ENCODE assay signal across 19 mouse cellular contexts in the genomic region with DNA sequence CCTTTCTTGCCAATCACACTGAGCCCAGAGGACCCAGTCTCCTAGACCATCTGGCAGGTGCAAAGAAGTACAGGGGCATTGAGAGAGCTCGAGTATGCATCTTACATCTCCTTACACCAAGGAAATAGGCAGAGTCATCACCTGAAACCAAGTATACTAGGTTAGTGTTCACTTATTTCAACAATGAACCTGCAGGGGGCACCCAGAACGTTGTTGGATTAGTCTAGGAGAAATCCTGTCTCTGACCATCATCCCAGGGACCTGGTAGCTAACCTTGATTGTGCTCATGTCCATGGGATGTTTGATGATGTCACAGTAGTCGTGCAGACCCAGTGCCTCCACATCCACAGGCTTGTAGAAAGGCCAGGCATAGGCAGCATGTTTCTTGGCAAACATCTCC. TPM values are rescaled to one million over a fixed set of nuclear protein-coding genes. Genes with fewer than 3 reads are reported as not detected.
DNase-seq lines count a peak whose midpoint lies in the region; ATAC-seq and TF ChIP-seq lines count a peak whose summit lies in the region.
"Had no signal": no experiment of that assay in that cellular context is flagged by ENCODE, and none has a peak within 500 bp of the region (broad histone marks: within the 10 kb centered on the region; RNA-seq: fewer than 3 reads in every experiment).

No protein-coding gene starts in this region.

- H3K36me3 ChIP-seq in forebrain, embryonic 14.5 days (ENCODE audit: control insufficient read depth, insufficient read depth, low read length), result peaks cover 92% of the 10 kb centered on the region
- peaks cover 93% of the 10 kb centered on the region for H3K36me3 ChIP-seq in forebrain, embryonic 12.5 days (replicated peaks)
- H3K36me3 ChIP-seq in kidney, postnatal 0 days (ENCODE audit: insufficient read depth, low read length), result peaks cover 55% of the 10 kb centered on the region
- H3K36me3 ChIP-seq in midbrain, postnatal 0 days (ENCODE audit: insufficient read depth, low read length), result peaks cover 42% of the 10 kb centered on the region
- peaks cover 100% of the 10 kb centered on the region for H3K36me3 ChIP-seq in midbrain, embryonic 10.5 days

- no peak overlapping the region for H3K27ac ChIP-seq in forebrain, embryonic 14.5 days (ENCODE audit: low read depth, low read length)
- H3K27ac ChIP-seq in forebrain, embryonic 12.5 days, result no peak overlapping the region
- no peak overlapping the region for H3K27ac ChIP-seq in kidney, postnatal 0 days
- H3K27ac ChIP-seq in midbrain, postnatal 0 days (ENCODE audit: low read depth, low read length), result no peak overlapping the region
- H3K27ac ChIP-seq in midbrain, embryonic 10.5 days (replicated peaks), result no peak overlapping the region
- H3K27ac ChIP-seq: embryonic facial prominence, embryonic 13.5 days; forebrain, embryonic 13.5 days; heart, embryonic 10.5 days; midbrain, embryonic 15.5 days; neural tube, embryonic 13.5 days had no signal

- no peak overlapping the region for H3K9ac ChIP-seq in forebrain, embryonic 14.5 days (ENCODE audit: low read length)
- H3K9ac ChIP-seq in forebrain, embryonic 12.5 days, result no peak overlapping the region
- no peak overlapping the region for H3K9ac ChIP-seq in kidney, postnatal 0 days (ENCODE audit: low read depth, low read length)
- no peak overlapping the region for H3K9ac ChIP-seq in midbrain, postnatal 0 days (replicated peaks; ENCODE audit: low read length, poor library complexity, severe bottlenecking)
- H3K9ac ChIP-seq: embryonic facial prominence, embryonic 13.5 days; forebrain, embryonic 13.5 days; midbrain, embryonic 15.5 days; neural tube, embryonic 13.5 days had no signal

- no peaks in the 10 kb centered on the region for H3K27me3 ChIP-seq in forebrain, embryonic 14.5 days (replicated peaks; ENCODE audit: control insufficient read depth, insufficient read depth, low read length)
- H3K27me3 ChIP-seq in forebrain, embryonic 12.5 days, result no peaks in the 10 kb centered on the region
- H3K27me3 ChIP-seq in kidney, postnatal 0 days (ENCODE audit: insufficient read depth, low read length), result no peaks in the 10 kb centered on the region
- no peaks in the 10 kb centered on the region for H3K27me3 ChIP-seq in midbrain, postnatal 0 days (ENCODE audit: insufficient read depth, low read length)
- H3K27me3 ChIP-seq in midbrain, embryonic 10.5 days (ENCODE audit: low read depth, poor library complexity, severe bottlenecking), result no peaks in the 10 kb centered on the region
- H3K27me3 ChIP-seq: embryonic facial prominence, embryonic 13.5 days; forebrain, embryonic 13.5 days; midbrain, embryonic 15.5 days; neural tube, embryonic 13.5 days had no signal

- 70% methylated on average over 3 of the region's 3 CpGs for WGBS in forebrain, embryonic 14.5 days
- WGBS in forebrain, embryonic 12.5 days, result 71% methylated on average over 3 of the region's 3 CpGs
- WGBS in kidney, postnatal 0 days, result 69% methylated on average over 3 of the region's 3 CpGs
- WGBS in midbrain, postnatal 0 days, result 64% methylated on average over 3 of the region's 3 CpGs
- 78% methylated on average over 3 of the region's 3 CpGs for WGBS in midbrain, embryonic 10.5 days

- TF ChIP-seq CTCF in kidney, postnatal 0 days (IDR thresholded peaks at IDR 0.05; ENCODE audit: low read depth), result peak; percentile 30; the same call in 1 of the 2 replicates
- TF ChIP-seq CTCF in midbrain, postnatal 0 days (IDR thresholded peaks at IDR 0.05), result peak; percentile 42; the same call in 1 of the 2 replicates

- DNase-seq in forebrain, embryonic 14.5 days (ENCODE audit: low spot score), result peak; percentile 8
- no peak for DNase-seq in kidney, postnatal 0 days (ENCODE audit: low spot score)
- DNase-seq in kidney, postnatal 4 days, result no peak
- DNase-seq in midbrain, postnatal 0 days (ENCODE audit: low spot score), result peak; percentile 15
- no peak for DNase-seq in midbrain, embryonic 10.5 days (ENCODE audit: low spot score)
- no peak for DNase-seq in right cerebral cortex, adult 2 months (ENCODE audit: low spot score in 2 of 2)
- DNase-seq in urinary bladder, adult 2 months (ENCODE audit: low spot score), result no peak
- DNase-seq: adrenal gland, postnatal 25 days; layer of hippocampus, adult 9-11 months; lung, postnatal 14 days had no signal

- no peaks in the 10 kb centered on the region for H3K9me3 ChIP-seq in forebrain, embryonic 14.5 days (replicated peaks; ENCODE audit: control insufficient read depth, low read length)
- H3K9me3 ChIP-seq in forebrain, embryonic 12.5 days, result no peaks in the 10 kb centered on the region
- no peaks in the 10 kb centered on the region for H3K9me3 ChIP-seq in kidney, postnatal 0 days (replicated peaks; ENCODE audit: low read length)
- no peaks in the 10 kb centered on the region for H3K9me3 ChIP-seq in midbrain, postnatal 0 days (ENCODE audit: low read length)
- no peaks in the 10 kb centered on the region for H3K9me3 ChIP-seq in midbrain, embryonic 10.5 days (replicated peaks)
- H3K9me3 ChIP-seq: embryonic facial prominence, embryonic 13.5 days; forebrain, embryonic 13.5 days; heart, embryonic 10.5 days; midbrain, embryonic 15.5 days; neural tube, embryonic 13.5 days had no signal

- no peak for ATAC-seq in forebrain, embryonic 14.5 days
- ATAC-seq in forebrain, embryonic 12.5 days (ENCODE audit: low FRiP score), result no peak
- no peak for ATAC-seq in kidney, postnatal 0 days (replicated peaks; ENCODE audit: low FRiP score, low read depth)
- ATAC-seq in midbrain, postnatal 0 days (ENCODE audit: low FRiP score), result no peak
- ATAC-seq: forebrain, embryonic 13.5 days; midbrain, embryonic 15.5 days had no signal

- no peaks in the 10 kb centered on the region for H3K4me1 ChIP-seq in forebrain, embryonic 14.5 days (ENCODE audit: control insufficient read depth, insufficient read depth, low read length)
- no peaks in the 10 kb centered on the region for H3K4me1 ChIP-seq in forebrain, embryonic 12.5 days
- no peaks in the 10 kb centered on the region for H3K4me1 ChIP-seq in kidney, postnatal 0 days (replicated peaks; ENCODE audit: insufficient read depth, low read length)
- no peaks in the 10 kb centered on the region for H3K4me1 ChIP-seq in midbrain, postnatal 0 days (ENCODE audit: insufficient read depth, low read length)
- H3K4me1 ChIP-seq in midbrain, embryonic 10.5 days, result no peaks in the 10 kb centered on the region
- H3K4me1 ChIP-seq: embryonic facial prominence, embryonic 13.5 days; forebrain, embryonic 13.5 days; heart, embryonic 10.5 days; midbrain, embryonic 15.5 days; neural tube, embryonic 13.5 days had no signal

- H3K4me3 ChIP-seq in forebrain, embryonic 14.5 days (ENCODE audit: low read depth, low read length), result no peak overlapping the region
- no peak overlapping the region for H3K4me3 ChIP-seq in forebrain, embryonic 12.5 days (replicated peaks)
- no peak overlapping the region for H3K4me3 ChIP-seq in kidney, postnatal 0 days (replicated peaks; ENCODE audit: low read depth, low read length)
- H3K4me3 ChIP-seq in midbrain, postnatal 0 days (ENCODE audit: low read depth, low read length), result no peak overlapping the region
- no peak overlapping the region for H3K4me3 ChIP-seq in midbrain, embryonic 10.5 days
- H3K4me3 ChIP-seq: embryonic facial prominence, embryonic 13.5 days; forebrain, embryonic 13.5 days; heart, embryonic 10.5 days; midbrain, embryonic 15.5 days; neural tube, embryonic 13.5 days had no signal

- H3K4me2 ChIP-seq in forebrain, embryonic 14.5 days (ENCODE audit: low read length), result no peak overlapping the region
- H3K4me2 ChIP-seq in forebrain, embryonic 12.5 days, result no peak overlapping the region
- H3K4me2 ChIP-seq in kidney, postnatal 0 days (ENCODE audit: low read length), result no peak overlapping the region
- H3K4me2 ChIP-seq in midbrain, postnatal 0 days (ENCODE audit: low read depth, low read length, poor library complexity, severe bottlenecking), result no peak overlapping the region
- H3K4me2 ChIP-seq: embryonic facial prominence, embryonic 13.5 days; forebrain, embryonic 13.5 days; liver, embryonic 11.5 days; midbrain, embryonic 15.5 days; neural tube, embryonic 13.5 days had no signal

RNA-seq across cellular contexts. Expression of gene Ephx3, which starts 31.5 kb away (rescaled TPM):
- polyA plus RNA-seq in forebrain, embryonic 14.5 days (2014; fragmentation: Nextera tagmentation; extraction: Ambion mirVana), result not detected in 2 replicates
- polyA plus RNA-seq in forebrain, embryonic 12.5 days (2016; fragmentation: Nextera tagmentation; extraction: Ambion mirVana), result 0.15 TPM in 1 of 2 replicates, not detected in the other
- polyA plus RNA-seq in kidney, postnatal 0 days (2015; fragmentation: Nextera tagmentation; extraction: Ambion mirVana), result 0.18 and 0.30 TPM in 2 replicates
- 1.1 TPM in 2 replicates for total RNA-seq in midbrain, postnatal 0 days (2014; rRNA removed)
- polyA plus RNA-seq in midbrain, postnatal 0 days (2015; fragmentation: Nextera tagmentation; extraction: Ambion mirVana), result 0.70 and 0.80 TPM in 2 replicates
- polyA plus RNA-seq in midbrain, embryonic 10.5 days (2016; fragmentation: Nextera tagmentation; extraction: Ambion mirVana), result 0.19 and 0.24 TPM in 2 replicates
- 3.6 and 4.4 TPM in 2 replicates for polyA plus RNA-seq in urinary bladder, adult 2 months (2012; rRNA removed)
- total RNA-seq: adrenal gland, postnatal 25 days; hematopoietic stem cell, adult 5-6 weeks had no signal
- polyA plus RNA-seq: heart, embryonic 10.5 days; intestine, embryonic 14.5 days; liver, embryonic 11.5 days had no signal

RNA-seq across cellular contexts. Expression of gene Notch3, which starts 54.2 kb away (rescaled TPM):
- polyA plus RNA-seq in forebrain, embryonic 14.5 days (2014; fragmentation: Nextera tagmentation; extraction: Ambion mirVana), result 5.6 and 6.0 TPM in 2 replicates
- 21.4 and 24.4 TPM in 2 replicates for polyA plus RNA-seq in forebrain, embryonic 12.5 days (2016; fragmentation: Nextera tagmentation; extraction: Ambion mirVana)
- 7.2 and 7.4 TPM in 2 replicates for polyA plus RNA-seq in kidney, postnatal 0 days (2015; fragmentation: Nextera tagmentation; extraction: Ambion mirVana)
- total RNA-seq in midbrain, postnatal 0 days (2014; rRNA removed), result 42.4 and 43.9 TPM in 2 replicates
- polyA plus RNA-seq in midbrain, postnatal 0 days (2015; fragmentation: Nextera tagmentation; extraction: Ambion mirVana), result 5.2 and 5.7 TPM in 2 replicates
- polyA plus RNA-seq in midbrain, embryonic 10.5 days (2016; fragmentation: Nextera tagmentation; extraction: Ambion mirVana), result 23.4 and 28.2 TPM in 2 replicates
- polyA plus RNA-seq in urinary bladder, adult 2 months (2012; rRNA removed), result 16.1 and 21.5 TPM in 2 replicates

Comparison
In these comparisons a context has a peak if more than half of its experiments do, and no peak if none do; other contexts are left out.
1. DNase-seq: peak in forebrain, embryonic 14.5 days (single experiment) and midbrain, postnatal 0 days (single experiment); none in kidney, postnatal 0 days (single experiment), kidney, postnatal 4 days (0 of 2), midbrain, embryonic 10.5 days (single experiment), right cerebral cortex, adult 2 months (0 of 2) and urinary bladder, adult 2 months (single experiment).